Mouse (Mus musculus): ENCODE measurements at regions not wholly inside any gene's neighbourhood (a gene's known extent, or its start where the extent isn't known, plus 50 kb on each side); places are given as distances from the start of the nearest gene placed in this dataset.

GRCm38 (mm10) chr14:105805762-105806161, 90.9 kb downstream of the Spry2 start:
- in situ Hi-C loops (cut with MboI; ENCODE audit: low pct_ligation_motif_present, low pct_unique_long_range_greater_than_20kb, low sequenced_read_pairs): no loop called here

GRCm38 (mm10) chr14:105805362-105805761, 91.3 kb downstream of the Spry2 start:
- Histone ChIP-seq H3K27ac (ENCODE audit: insufficient read depth, low read depth) (no peak overlapping the region), H3K36me3 (replicated peaks in 1 of 2; ENCODE audit: control insufficient read depth in 1 of 2, insufficient read depth in 1 of 2, low read length in 1 of 2) (no peaks in the 10 kb centered on the region), H3K4me3 (replicated peaks in 1 of 3; ENCODE audit: low read depth in 2 of 3, low read length in 2 of 3, poor library complexity in 1 of 3) (no peak overlapping the region), H3K4me1 (ENCODE audit: control insufficient read depth in 1 of 2, insufficient read depth in 2 of 2) (no peaks in the 10 kb centered on the region), H3K4me2 (ENCODE audit: insufficient read depth, low read depth, poor library complexity, severe bottlenecking) (no peak overlapping the region), H3K27me3 (replicated peaks) (no peaks in the 10 kb centered on the region), H3K9me3 (replicated peaks; ENCODE audit: low read length) (peaks cover 15% of the 10 kb centered on the region), H3K79me2 (replicated peaks; ENCODE audit: control insufficient read depth, extremely low read depth, insufficient read depth, poor library complexity, severe bottlenecking) (no peaks in the 10 kb centered on the region), H3K9ac (ENCODE audit: insufficient read depth, low read depth) (no peak overlapping the region)
- TF ChIP-seq ZMIZ1 (IDR thresholded peaks at IDR 0.05; ENCODE audit: low read depth, low read length) (no peak), USF2 (conservative IDR thresholded peaks at IDR 0.05; ENCODE audit: low read depth, low read length) (no peak), MEF2A (IDR thresholded peaks at IDR 0.05; ENCODE audit: borderline replicate concordance, low read depth, low read length) (no peak), POLR2A (IDR thresholded peaks at IDR 0.05; ENCODE audit: low read depth, low read length) (no peak)
- DNase-seq (ENCODE audit: extremely low read depth): no peak
- dilution Hi-C loops (cut with MboI; ENCODE audit: extremely low pct_ligation_motif_present, extremely low pct_unique_long_range_greater_than_20kb, low sequenced_read_pairs): no loop called here
- in situ Hi-C loops (cut with MboI; ENCODE audit: low pct_ligation_motif_present, low pct_unique_long_range_greater_than_20kb, low sequenced_read_pairs): no loop called here

More at GRCm38 (mm10) chr14:105805762-105806161, 90.9 kb downstream of the Spry2 start:
- H3K4me2 ChIP-seq (ENCODE audit: insufficient read depth, low read depth, poor library complexity, severe bottlenecking): no peak overlapping the region
- no peaks in the 10 kb centered on the region for H3K27me3 ChIP-seq (replicated peaks)
- H3K4me1 ChIP-seq (ENCODE audit: control insufficient read depth in 1 of 2, insufficient read depth in 2 of 2): no peaks in the 10 kb centered on the region
- H3K9me3 ChIP-seq (replicated peaks; ENCODE audit: low read length): peaks cover 16% of the 10 kb centered on the region
- no peak for TF ChIP-seq CHD1 (IDR thresholded peaks at IDR 0.05; ENCODE audit: low read depth, low read length)
- no peak overlapping the region for H3K9ac ChIP-seq (ENCODE audit: insufficient read depth, low read depth)
- no peaks in the 10 kb centered on the region for H3K79me2 ChIP-seq (replicated peaks; ENCODE audit: control insufficient read depth, extremely low read depth, insufficient read depth, poor library complexity, severe bottlenecking)
- H3K27ac ChIP-seq (ENCODE audit: insufficient read depth, low read depth): no peak overlapping the region
- no peaks in the 10 kb centered on the region for H3K36me3 ChIP-seq (replicated peaks in 1 of 2; ENCODE audit: control insufficient read depth in 1 of 2, insufficient read depth in 1 of 2, low read length in 1 of 2)
- dilution Hi-C loops (cut with MboI; ENCODE audit: extremely low pct_ligation_motif_present, extremely low pct_unique_long_range_greater_than_20kb, low sequenced_read_pairs): no loop called here
- no peak for DNase-seq (ENCODE audit: extremely low read depth)
- H3K4me3 ChIP-seq (replicated peaks in 1 of 3; ENCODE audit: low read depth in 2 of 3, low read length in 2 of 3, poor library complexity in 1 of 3): no peak overlapping the region

GRCm38 (mm10) chr14:105804761-105805160, 91.9 kb downstream of the Spry2 start:
- Histone ChIP-seq H3K4me1 (ENCODE audit: control insufficient read depth in 1 of 2, insufficient read depth in 2 of 2) (no peaks in the 10 kb centered on the region), H3K27me3 (replicated peaks) (no peaks in the 10 kb centered on the region), H3K9me3 (replicated peaks; ENCODE audit: low read length) (peaks cover 12% of the 10 kb centered on the region), H3K9ac (ENCODE audit: insufficient read depth, low read depth) (no peak overlapping the region), H3K79me2 (replicated peaks; ENCODE audit: control insufficient read depth, extremely low read depth, insufficient read depth, poor library complexity, severe bottlenecking) (no peaks in the 10 kb centered on the region), H3K4me3 (replicated peaks in 1 of 3; ENCODE audit: low read depth in 2 of 3, low read length in 2 of 3, poor library complexity in 1 of 3) (no peak overlapping the region), H3K4me2 (ENCODE audit: insufficient read depth, low read depth, poor library complexity, severe bottlenecking) (no peak overlapping the region), H3K27ac (ENCODE audit: insufficient read depth, low read depth) (no peak overlapping the region), H3K36me3 (replicated peaks in 1 of 2; ENCODE audit: control insufficient read depth in 1 of 2, insufficient read depth in 1 of 2, low read length in 1 of 2) (no peaks in the 10 kb centered on the region)
- in situ Hi-C loops (cut with MboI; ENCODE audit: low pct_ligation_motif_present, low pct_unique_long_range_greater_than_20kb, low sequenced_read_pairs) (no loop called here), dilution Hi-C loops (cut with MboI; ENCODE audit: extremely low pct_ligation_motif_present, extremely low pct_unique_long_range_greater_than_20kb, low sequenced_read_pairs) (no loop called here)
- TF ChIP-seq MXI1 (IDR thresholded peaks at IDR 0.05; ENCODE audit: low read depth, low read length) (no peak), POLR2A (IDR thresholded peaks at IDR 0.05; ENCODE audit: low read depth, low read length) (no peak), RAD21 (IDR thresholded peaks at IDR 0.05; ENCODE audit: low read depth, low read length) (no peak), BHLHE40 (IDR thresholded peaks at IDR 0.05; ENCODE audit: low read depth, low read length) (no peak), GABPA (IDR thresholded peaks at IDR 0.05; ENCODE audit: insufficient replicate concordance, low read depth, low read length) (no peak)
- no peak for DNase-seq (ENCODE audit: extremely low read depth)

All from CH12.LX (cell line).